Mouse (Mus musculus) regulatory T cell (primary cell): Measurements from ENCODE around the gene Pagr1a.

Experiments used
- in situ Hi-C: fragments of 300-600 bp; cut with MboI, MseI; formaldehyde crosslinking; loops from one replicate; pipeline ENCODE4 v1.15.1; 2025; ENCODE audit warnings: high pct_unique_total_duplicates

Pagr1a gene

GRCm38 (mm10) chr7:127004122-127004875, 12.9 kb downstream of the Pagr1a start:
- in situ Hi-C loops, result no loop called here

- in situ Hi-C loops, result no loop called here
Observed at GRCm38 (mm10) chr7:127003620-127004019, 13.5 kb downstream of the Pagr1a start.

GRCm38 (mm10) chr7:126999568-126999967, 17.6 kb downstream of the Pagr1a start:
- in situ Hi-C loops, result loop anchor here (5.0 kb wide), 1 partner anchor 53 kb away; no protein-coding TSS in a partner anchor

- in situ Hi-C loops, result loop anchor here (5.0 kb wide), 1 partner anchor 56 kb away; no protein-coding TSS in a partner anchor
Observed at GRCm38 (mm10) chr7:126996449-126996848, 20.7 kb downstream of the Pagr1a start.

- in situ Hi-C loops, result no loop called here
Observed at GRCm38 (mm10) chr7:126988816-126989215, 28.3 kb downstream of the Pagr1a start.

GRCm38 (mm10) chr7:126986319-126986718, 30.8 kb downstream of the Pagr1a start:
- in situ Hi-C loops, result no loop called here

GRCm38 (mm10) chr7:126984667-126985444, 32.3 kb downstream of the Pagr1a start:
- in situ Hi-C loops, result no loop called here

- in situ Hi-C loops, result no loop called here
Observed at GRCm38 (mm10) chr7:126983113-126983512, 34.0 kb downstream of the Pagr1a start.

- in situ Hi-C loops, result no loop called here
Observed at GRCm38 (mm10) chr7:126982054-126982453, 35.1 kb downstream of the Pagr1a start.

GRCm38 (mm10) chr7:126981601-126982000, 35.6 kb downstream of the Pagr1a start:
- in situ Hi-C loops, result no loop called here

- in situ Hi-C loops, result no loop called here
Observed at GRCm38 (mm10) chr7:126978841-126979240, 38.3 kb downstream of the Pagr1a start.

- in situ Hi-C loops, result no loop called here
Observed at GRCm38 (mm10) chr7:126976878-126977459, 40.2 kb downstream of the Pagr1a start.

- in situ Hi-C loops, result no loop called here
Observed at GRCm38 (mm10) chr7:126975950-126976866, 40.9 kb downstream of the Pagr1a start, which contains the start of gene Cdiptos. Cdiptos (minus strand) TSS chr7:126976098.

- in situ Hi-C loops, result no loop called here
Observed at GRCm38 (mm10) chr7:126975893-126975949, 41.4 kb downstream of the Pagr1a start, which contains the start of gene Cdipt. Cdipt (plus strand) TSS chr7:126975914.

- in situ Hi-C loops, result no loop called here
Observed at GRCm38 (mm10) chr7:126975493-126975892, 41.7 kb downstream of the Pagr1a start.

- in situ Hi-C loops, result no loop called here
Observed at GRCm38 (mm10) chr7:126967361-126967760, 49.8 kb downstream of the Pagr1a start.

- in situ Hi-C loops, result no loop called here
Observed at GRCm38 (mm10) chr7:126965568-126965967, 51.6 kb downstream of the Pagr1a start.
